Mouse (Mus musculus): ENCODE measurements around the gene Enah.

DNA sequence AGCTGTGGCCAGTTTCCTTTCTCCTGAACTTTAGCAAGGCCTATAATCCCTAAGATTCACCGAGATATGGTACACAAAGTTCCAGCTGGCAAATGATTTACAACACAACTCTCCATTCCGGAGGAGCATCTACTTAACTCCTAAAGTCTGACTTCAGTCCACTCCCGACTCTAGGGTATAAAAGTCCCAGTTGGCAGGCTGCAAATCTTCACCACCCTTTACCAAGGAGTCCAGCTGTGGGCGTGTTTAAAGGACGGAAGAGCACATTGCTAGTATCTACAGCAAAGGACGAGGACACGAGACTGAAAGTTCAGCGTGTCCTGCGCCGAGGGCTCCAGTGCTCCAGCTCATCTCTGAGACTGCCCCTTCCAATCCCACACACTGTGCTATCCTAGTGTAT lies 122.8 kb downstream of the Enah start:
- TF ChIP-seq POLR2A (IDR thresholded peaks at IDR 0.05; ENCODE audit: low read depth, low read length) (no peak), CTCF (IDR thresholded peaks at IDR 0.05; ENCODE audit: borderline replicate concordance, insufficient read depth, low read length) (no peak)

Measured in embryonic fibroblast, embryonic 13.5 days (primary cell).